Mouse (Mus musculus): ENCODE measurements around the gene Bnip1. TPM values are rescaled to one million over a fixed set of nuclear protein-coding genes. Genes with fewer than 3 reads are reported as not detected.

Gene Bnip1
- 2.4 and 2.9 TPM in 2 replicates for polyA plus RNA-seq (2012)

GRCm38 (mm10) chr17:26780750-26781571, at the start of gene Bnip1:
Gene Bnip1 (plus strand): TSS chr17:26781066.
- TF ChIP-seq TAL1 (IDR thresholded peaks at IDR 0.05; ENCODE audit: low read length) (no peak), GATA1 (IDR thresholded peaks at IDR 0.05; ENCODE audit: low read length) (no peak)
- peaks cover 80% of the 10 kb centered on the region for H3K4me1 ChIP-seq (ENCODE audit: control insufficient read depth)

GRCm38 (mm10) chr17:26742581-26742980, 38.3 kb upstream of the Bnip1 start:
- TF ChIP-seq TAL1 (IDR thresholded peaks at IDR 0.05; ENCODE audit: low read length), result no peak
- no peak for TF ChIP-seq GATA1 (IDR thresholded peaks at IDR 0.05; ENCODE audit: low read length)
- Histone ChIP-seq H3K4me1 (ENCODE audit: control insufficient read depth) (no peaks in the 10 kb centered on the region), H3K27me3 (ENCODE audit: control insufficient read depth) (no peaks in the 10 kb centered on the region), H3K9me3 (ENCODE audit: control insufficient read depth, low read length) (no peaks in the 10 kb centered on the region), H3K36me3 (ENCODE audit: control insufficient read depth) (peaks cover 4% of the 10 kb centered on the region), H3K4me3 (replicated peaks) (no peak overlapping the region)

More at GRCm38 (mm10) chr17:26780750-26781571, at the start of gene Bnip1:
- Histone ChIP-seq H3K27me3 (ENCODE audit: control insufficient read depth) (no peaks in the 10 kb centered on the region), H3K9me3 (ENCODE audit: control insufficient read depth, low read length) (no peaks in the 10 kb centered on the region), H3K36me3 (ENCODE audit: control insufficient read depth) (peaks cover 34% of the 10 kb centered on the region), H3K4me3 (replicated peaks) (peak within 1 kb of the TSS; percentile 76)

GRCm38 (mm10) chr17:26743294-26743693, 37.6 kb upstream of the Bnip1 start:
- no peaks in the 10 kb centered on the region for H3K27me3 ChIP-seq (ENCODE audit: control insufficient read depth)
- no peak overlapping the region for H3K4me3 ChIP-seq (replicated peaks)
- TF ChIP-seq TAL1 (IDR thresholded peaks at IDR 0.05; ENCODE audit: low read length), result no peak
- no peak for TF ChIP-seq GATA1 (IDR thresholded peaks at IDR 0.05; ENCODE audit: low read length)
- peaks cover 4% of the 10 kb centered on the region for H3K36me3 ChIP-seq (ENCODE audit: control insufficient read depth)
- no peaks in the 10 kb centered on the region for H3K9me3 ChIP-seq (ENCODE audit: control insufficient read depth, low read length)
- no peaks in the 10 kb centered on the region for H3K4me1 ChIP-seq (ENCODE audit: control insufficient read depth)

GRCm38 (mm10) chr17:26749975-26750374, 30.9 kb upstream of the Bnip1 start:
- Histone ChIP-seq H3K4me1 (ENCODE audit: control insufficient read depth) (no peaks in the 10 kb centered on the region), H3K36me3 (ENCODE audit: control insufficient read depth) (no peaks in the 10 kb centered on the region), H3K9me3 (ENCODE audit: control insufficient read depth, low read length) (no peaks in the 10 kb centered on the region), H3K4me3 (replicated peaks) (no peak overlapping the region), H3K27me3 (ENCODE audit: control insufficient read depth) (no peaks in the 10 kb centered on the region)
- TF ChIP-seq TAL1 (IDR thresholded peaks at IDR 0.05; ENCODE audit: low read length), result no peak
- no peak for TF ChIP-seq GATA1 (IDR thresholded peaks at IDR 0.05; ENCODE audit: low read length)

GRCm38 (mm10) chr17:26752297-26752696, 28.6 kb upstream of the Bnip1 start:
- Histone ChIP-seq H3K9me3 (ENCODE audit: control insufficient read depth, low read length) (no peaks in the 10 kb centered on the region), H3K36me3 (ENCODE audit: control insufficient read depth) (no peaks in the 10 kb centered on the region), H3K4me1 (ENCODE audit: control insufficient read depth) (no peaks in the 10 kb centered on the region), H3K27me3 (ENCODE audit: control insufficient read depth) (no peaks in the 10 kb centered on the region), H3K4me3 (replicated peaks) (no peak overlapping the region)
- TF ChIP-seq GATA1 (IDR thresholded peaks at IDR 0.05; ENCODE audit: low read length) (no peak), TAL1 (IDR thresholded peaks at IDR 0.05; ENCODE audit: low read length) (no peak)

- TF ChIP-seq GATA1 (IDR thresholded peaks at IDR 0.05; ENCODE audit: low read length), result no peak
- TF ChIP-seq TAL1 (IDR thresholded peaks at IDR 0.05; ENCODE audit: low read length), result no peak
- H3K9me3 ChIP-seq (ENCODE audit: control insufficient read depth, low read length), result no peaks in the 10 kb centered on the region
- H3K27me3 ChIP-seq (ENCODE audit: control insufficient read depth), result no peaks in the 10 kb centered on the region
- H3K4me1 ChIP-seq (ENCODE audit: control insufficient read depth), result no peaks in the 10 kb centered on the region
- H3K4me3 ChIP-seq (replicated peaks), result no peak overlapping the region
- H3K36me3 ChIP-seq (ENCODE audit: control insufficient read depth), result no peaks in the 10 kb centered on the region
These were observed 27.4 kb upstream of the Bnip1 start for GRCm38 (mm10) chr17:26753476-26753875.

GRCm38 (mm10) chr17:26767100-26767753, 13.6 kb upstream of the Bnip1 start:
- Histone ChIP-seq H3K9me3 (ENCODE audit: control insufficient read depth, low read length) (no peaks in the 10 kb centered on the region), H3K27me3 (ENCODE audit: control insufficient read depth) (no peaks in the 10 kb centered on the region), H3K4me3 (replicated peaks) (no peak overlapping the region), H3K4me1 (ENCODE audit: control insufficient read depth) (peaks cover 27% of the 10 kb centered on the region), H3K36me3 (ENCODE audit: control insufficient read depth) (peaks cover 16% of the 10 kb centered on the region)
- TF ChIP-seq GATA1 (IDR thresholded peaks at IDR 0.05; ENCODE audit: low read length) (no peak), TAL1 (IDR thresholded peaks at IDR 0.05; ENCODE audit: low read length) (peak; percentile 33; the same call in 1 of the 3 replicates)

GRCm38 (mm10) chr17:26767754-26768124, 13.1 kb upstream of the Bnip1 start:
- no peak for TF ChIP-seq TAL1 (IDR thresholded peaks at IDR 0.05; ENCODE audit: low read length)
- TF ChIP-seq GATA1 (IDR thresholded peaks at IDR 0.05; ENCODE audit: low read length), result no peak
- H3K36me3 ChIP-seq (ENCODE audit: control insufficient read depth), result peaks cover 12% of the 10 kb centered on the region

GRCm38 (mm10) chr17:26776211-26776610, 4.7 kb upstream of the Bnip1 start:
- no peaks in the 10 kb centered on the region for H3K27me3 ChIP-seq (ENCODE audit: control insufficient read depth)
- H3K4me1 ChIP-seq (ENCODE audit: control insufficient read depth), result peaks cover 40% of the 10 kb centered on the region
- no peak overlapping the region for H3K4me3 ChIP-seq (replicated peaks)
- no peaks in the 10 kb centered on the region for H3K9me3 ChIP-seq (ENCODE audit: control insufficient read depth, low read length)
- peaks cover 7% of the 10 kb centered on the region for H3K36me3 ChIP-seq (ENCODE audit: control insufficient read depth)
- no peak for TF ChIP-seq TAL1 (IDR thresholded peaks at IDR 0.05; ENCODE audit: low read length)
- TF ChIP-seq GATA1 (IDR thresholded peaks at IDR 0.05; ENCODE audit: low read length), result no peak

More at GRCm38 (mm10) chr17:26767754-26768124, 13.1 kb upstream of the Bnip1 start:
- H3K4me1 ChIP-seq (ENCODE audit: control insufficient read depth), result peaks cover 27% of the 10 kb centered on the region
- no peak overlapping the region for H3K4me3 ChIP-seq (replicated peaks)
- no peaks in the 10 kb centered on the region for H3K9me3 ChIP-seq (ENCODE audit: control insufficient read depth, low read length)
- no peaks in the 10 kb centered on the region for H3K27me3 ChIP-seq (ENCODE audit: control insufficient read depth)
